Mouse (Mus musculus) midbrain, embryonic 12.5 days (tissue): ENCODE results near the gene Il2ra. TPM values are rescaled to one million over a fixed set of nuclear protein-coding genes. Genes with fewer than 3 reads are reported as not detected.

Experiments used
- ATAC-seq: fragments of 200-750 bp; cut with Nextera tagmentation; 2 replicates; pipeline ENCODE4 v1.8.0; 2017; ENCODE audit warnings: low read depth, moderate TSS enrichment, moderate library complexity; ENCODE audit not compliant: low FRiP score
- H3K27ac ChIP-seq: fragments of 300-500 bp; sonication (generic); replicated peaks from 2 replicates; pipeline ENCODE4 v1.5.1; 2016; ENCODE audit warnings: mild to moderate bottlenecking
- H3K27me3 ChIP-seq: fragments of 300-500 bp; sonication (generic); 2 replicates; pipeline ENCODE4 v1.6.1; 2016; ENCODE audit warnings: mild to moderate bottlenecking
- H3K36me3 ChIP-seq: fragments of 300-500 bp; sonication (generic); 2 replicates; pipeline ENCODE4 v1.6.1; 2016
- H3K4me1 ChIP-seq: fragments of 300-500 bp; sonication (generic); 2 replicates; pipeline ENCODE4 v1.6.1; 2016
- H3K4me2 ChIP-seq: fragments of 300-500 bp; sonication (generic); replicated peaks from 2 replicates; pipeline ENCODE4 v1.6.1; 2016; ENCODE audit warnings: mild to moderate bottlenecking, moderate library complexity
- H3K4me3 ChIP-seq: fragments of 300-500 bp; sonication (generic); 2 replicates; pipeline ENCODE4 v1.5.1; 2016; ENCODE audit warnings: mild to moderate bottlenecking
- H3K9ac ChIP-seq: fragments of 300-500 bp; sonication (generic); replicated peaks from 2 replicates; pipeline ENCODE4 v1.6.1; 2016; ENCODE audit warnings: mild to moderate bottlenecking, moderate library complexity
- H3K9me3 ChIP-seq: fragments of 300-500 bp; sonication (generic); 2 replicates; pipeline ENCODE4 v1.6.1; 2016; ENCODE audit warnings: mild to moderate bottlenecking
- WGBS: fragments of 180-500 bp; shearing (Covaris S2); methylation state at CpG from one replicate; pipeline ENCODE4 v1.1.7; 2016; 5-methylcytosine and 5-hydroxymethylcytosine counted together
- polyA plus RNA-seq: library from polyadenylated mRNA; unstranded; fragments of >200 nt; fragmentation: Nextera tagmentation; extraction: Ambion mirVana; gene quantifications from 2 replicates; pipeline ENCODE4 v1.2.1, GENCODE M21; 2016

Il2ra gene
- polyA plus RNA-seq, 1 experiment from 2014 or later = 0.04 TPM

- Histone ChIP-seq H3K36me3 (no peaks in the 10 kb centered on the region), H3K9me3 (no peaks in the 10 kb centered on the region), H3K27me3 (no peaks in the 10 kb centered on the region), H3K4me1 (no peaks in the 10 kb centered on the region), H3K4me3 (no peak overlapping the region), H3K4me2 (no peak overlapping the region), H3K27ac (no peak overlapping the region), H3K9ac (no peak overlapping the region)
- no peak for ATAC-seq
- WGBS = 88% methylated on average over 4 of the region's 4 CpGs
Observed at GRCm38 (mm10) chr2:11686512-11686911, 43.9 kb downstream of the Il2ra start.

DNA sequence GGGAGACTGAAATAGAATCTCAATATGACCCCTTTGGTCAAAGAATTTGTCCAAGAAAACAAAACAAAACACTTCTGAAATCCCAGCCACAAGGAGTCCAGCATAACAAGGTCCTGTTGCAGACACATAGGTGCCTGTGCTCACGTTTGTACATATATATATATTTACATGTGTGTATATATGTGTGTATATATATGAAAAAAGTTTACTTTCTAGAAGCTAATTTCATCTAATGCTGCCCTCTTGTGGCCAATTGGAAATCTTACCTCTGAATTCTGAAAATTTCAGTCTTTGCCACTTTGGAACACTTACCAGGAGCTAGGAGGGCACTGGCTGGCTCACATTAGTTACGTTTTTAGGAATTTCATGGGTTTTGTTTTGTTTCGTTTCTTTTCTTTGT is 44.8 kb downstream of the Il2ra start:
- Histone ChIP-seq H3K36me3 (no peaks in the 10 kb centered on the region), H3K27ac (no peak overlapping the region), H3K9ac (no peak overlapping the region), H3K4me1 (no peaks in the 10 kb centered on the region), H3K4me2 (no peak overlapping the region), H3K27me3 (no peaks in the 10 kb centered on the region), H3K9me3 (no peaks in the 10 kb centered on the region), H3K4me3 (no peak overlapping the region)
- WGBS = 19% methylated on average over 3 of the region's 3 CpGs
- ATAC-seq = no peak

GRCm38 (mm10) chr2:11690201-11690890 is 47.7 kb downstream of the Il2ra start:
- ATAC-seq = no peak
- H3K4me3 ChIP-seq = no peak overlapping the region
- no peaks in the 10 kb centered on the region for H3K4me1 ChIP-seq
- H3K27ac ChIP-seq = no peak overlapping the region
- no peak overlapping the region for H3K4me2 ChIP-seq
- no peak overlapping the region for H3K9ac ChIP-seq
- WGBS = 72% methylated on average over 8 of the region's 8 CpGs
- no peaks in the 10 kb centered on the region for H3K9me3 ChIP-seq
- no peaks in the 10 kb centered on the region for H3K27me3 ChIP-seq
- no peaks in the 10 kb centered on the region for H3K36me3 ChIP-seq

DNA sequence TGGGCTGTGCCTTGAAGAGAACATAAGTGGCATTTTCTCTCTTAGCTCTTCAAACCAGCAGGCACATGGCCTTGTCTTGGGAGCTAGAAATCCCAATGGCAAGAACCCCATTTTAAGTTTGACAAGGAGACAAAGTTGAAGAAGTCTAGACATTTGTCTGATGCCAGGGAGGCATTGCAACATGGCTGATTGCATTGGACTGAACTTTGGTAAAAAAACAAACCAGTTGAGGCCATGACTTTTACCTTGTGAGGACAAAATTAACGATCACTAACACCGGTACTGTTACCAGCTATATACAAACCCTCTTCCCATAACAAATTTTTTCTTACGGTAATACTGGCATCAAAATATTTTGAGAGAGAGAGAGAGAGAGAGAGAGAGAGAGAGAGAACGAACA is 50.7 kb downstream of the Il2ra start:
- Histone ChIP-seq H3K9ac (no peak overlapping the region), H3K9me3 (no peaks in the 10 kb centered on the region), H3K27me3 (no peaks in the 10 kb centered on the region), H3K4me1 (no peaks in the 10 kb centered on the region), H3K4me3 (no peak overlapping the region), H3K36me3 (no peaks in the 10 kb centered on the region), H3K27ac (no peak overlapping the region), H3K4me2 (no peak overlapping the region)
- 94% methylated on average over 4 of the region's 4 CpGs for WGBS
- no peak for ATAC-seq

- no peak for ATAC-seq
- Histone ChIP-seq H3K27me3 (no peaks in the 10 kb centered on the region), H3K4me2 (no peak overlapping the region), H3K27ac (no peak overlapping the region), H3K9me3 (no peaks in the 10 kb centered on the region), H3K4me3 (no peak overlapping the region), H3K36me3 (no peaks in the 10 kb centered on the region), H3K4me1 (no peaks in the 10 kb centered on the region), H3K9ac (no peak overlapping the region)
- 80% methylated on average over 2 of the region's 2 CpGs for WGBS
Observed at GRCm38 (mm10) chr2:11694104-11694503, 51.5 kb downstream of the Il2ra start.

DNA sequence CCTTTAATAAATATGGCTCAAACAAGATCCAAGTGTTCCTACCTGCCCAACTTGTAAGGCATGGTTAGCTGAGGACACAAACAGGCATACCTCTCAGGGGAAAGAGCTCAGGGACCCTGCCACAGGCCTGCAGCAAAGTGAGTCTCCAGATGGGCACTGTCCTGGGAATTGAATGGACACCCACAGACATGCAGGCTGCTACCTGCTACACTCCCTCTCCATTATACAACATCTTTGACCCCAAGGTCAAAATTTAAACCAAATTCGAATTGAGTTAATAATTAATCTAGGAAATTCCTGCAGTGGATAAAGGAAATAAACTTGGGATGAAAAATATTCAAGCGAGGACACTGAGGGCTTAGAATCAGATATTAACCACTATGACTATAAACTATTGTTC is 53.3 kb downstream of the Il2ra start:
- no peaks in the 10 kb centered on the region for H3K4me1 ChIP-seq
- no peaks in the 10 kb centered on the region for H3K36me3 ChIP-seq
- no peak overlapping the region for H3K4me3 ChIP-seq
- WGBS = 63% methylated on average over 2 of the region's 2 CpGs
- no peak for ATAC-seq
- H3K9me3 ChIP-seq = no peaks in the 10 kb centered on the region
- no peak overlapping the region for H3K27ac ChIP-seq
- H3K27me3 ChIP-seq = no peaks in the 10 kb centered on the region
- no peak overlapping the region for H3K9ac ChIP-seq
- no peak overlapping the region for H3K4me2 ChIP-seq

DNA sequence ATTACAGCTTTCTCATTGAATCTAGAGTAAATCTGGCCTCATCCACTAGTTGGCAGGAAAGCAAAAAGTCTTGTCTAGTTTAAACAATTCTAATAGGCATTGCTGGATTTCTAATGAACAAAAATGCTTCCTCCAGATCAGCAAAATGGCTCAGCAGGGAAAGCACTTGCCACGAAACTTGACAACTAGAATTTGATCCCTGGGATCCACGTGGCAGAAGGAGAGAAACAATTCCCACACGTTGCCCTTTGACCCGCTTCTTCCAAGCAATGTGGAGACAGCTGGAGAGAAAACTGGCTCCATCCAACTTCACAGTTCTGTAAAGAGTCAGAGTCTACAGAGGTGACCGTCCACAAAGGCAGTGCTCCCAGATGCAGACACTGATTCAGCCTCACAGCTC is 56.4 kb downstream of the Il2ra start:
- 60% methylated on average over 5 of the region's 5 CpGs for WGBS
- no peak for ATAC-seq
- Histone ChIP-seq H3K9me3 (no peaks in the 10 kb centered on the region), H3K9ac (no peak overlapping the region), H3K4me1 (no peaks in the 10 kb centered on the region), H3K27me3 (0 out of 2 replicates have a peak, but pooled peaks cover 4% of the 10 kb centered on the region), H3K27ac (no peak overlapping the region), H3K36me3 (no peaks in the 10 kb centered on the region), H3K4me2 (no peak overlapping the region), H3K4me3 (no peak overlapping the region)

- H3K27me3 ChIP-seq = peaks cover 8% of the 10 kb centered on the region; the same call in 1 of the 2 replicates
- H3K9me3 ChIP-seq = no peaks in the 10 kb centered on the region
- H3K27ac ChIP-seq = no peak overlapping the region
- WGBS = 86% methylated on average over 2 of the region's 2 CpGs
- H3K4me1 ChIP-seq = 0 out of 2 replicates have a peak, but pooled peaks cover under 1% of the 10 kb centered on the region
- no peak for ATAC-seq
- no peak overlapping the region for H3K4me2 ChIP-seq
- no peak overlapping the region for H3K4me3 ChIP-seq
- no peak overlapping the region for H3K9ac ChIP-seq
- no peaks in the 10 kb centered on the region for H3K36me3 ChIP-seq
Observed at GRCm38 (mm10) chr2:11699905-11700304, 57.3 kb downstream of the Il2ra start.

- H3K27me3 ChIP-seq = peaks cover 37% of the 10 kb centered on the region
- peak; percentile 77 for ATAC-seq
- H3K4me3 ChIP-seq = peak within 1 kb of the TSS; percentile 58
- no peaks in the 10 kb centered on the region for H3K36me3 ChIP-seq
- WGBS = under 1% methylated on average over 37 of the region's 37 CpGs
- H3K9me3 ChIP-seq = no peaks in the 10 kb centered on the region
- H3K27ac ChIP-seq = no peak within 1 kb of the TSS
- H3K9ac ChIP-seq = peak within 1 kb of the TSS; percentile 63
- peaks cover 15% of the 10 kb centered on the region for H3K4me1 ChIP-seq
- peak within 1 kb of the TSS; percentile 96 for H3K4me2 ChIP-seq
Observed at GRCm38 (mm10) chr2:11705201-11706025, 62.8 kb downstream of the Il2ra start, which contains the start of gene Il15ra. Il15ra (plus strand) TSS chr2:11705290.

GRCm38 (mm10) chr2:11706030-11706745 is 63.6 kb downstream of the Il2ra start:
- Histone ChIP-seq H3K36me3 (no peaks in the 10 kb centered on the region), H3K9ac (peak overlapping the region; percentile 63), H3K9me3 (no peaks in the 10 kb centered on the region), H3K4me3 (peak overlapping the region; percentile 58), H3K27ac (no peak overlapping the region), H3K4me2 (peak overlapping the region; percentile 96), H3K27me3 (peaks cover 37% of the 10 kb centered on the region), H3K4me1 (peaks cover 15% of the 10 kb centered on the region)
- 3% methylated on average over 28 of the region's 28 CpGs for WGBS
- ATAC-seq = peak; percentile 61; the same call in 1 of the 2 replicates

GRCm38 (mm10) chr2:11706746-11707065 is 64.1 kb downstream of the Il2ra start:
- Histone ChIP-seq H3K4me2 (peak overlapping the region; percentile 96), H3K9ac (no peak overlapping the region), H3K36me3 (no peaks in the 10 kb centered on the region), H3K4me1 (peaks cover 15% of the 10 kb centered on the region), H3K9me3 (no peaks in the 10 kb centered on the region), H3K27me3 (peaks cover 37% of the 10 kb centered on the region), H3K27ac (no peak overlapping the region), H3K4me3 (no peak overlapping the region; the same call in 1 of the 2 replicates)
- WGBS = 33% methylated on average over 6 of the region's 6 CpGs
- no peak for ATAC-seq

DNA sequence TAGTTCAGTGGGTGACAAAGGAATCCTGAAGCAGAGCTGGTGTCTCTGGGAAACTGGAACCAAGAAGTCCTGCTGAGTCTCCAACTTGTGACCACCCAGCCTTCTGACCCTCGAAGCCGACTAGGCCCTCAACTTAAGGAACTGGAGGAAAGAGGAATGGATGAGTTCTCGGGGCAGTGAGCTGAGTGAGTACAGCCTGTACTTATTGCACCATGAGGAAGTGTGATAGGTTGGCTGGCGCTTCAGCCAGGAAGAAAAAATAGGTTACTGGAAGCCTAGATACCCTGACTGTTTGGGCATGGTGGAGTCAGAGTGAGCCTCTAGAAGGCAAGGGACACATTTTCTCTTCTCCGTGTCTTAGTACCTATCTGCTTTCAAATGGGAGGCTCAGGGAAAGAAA is 65.9 kb downstream of the Il2ra start:
- H3K27me3 ChIP-seq = peaks cover 37% of the 10 kb centered on the region
- H3K9ac ChIP-seq = no peak overlapping the region
- no peaks in the 10 kb centered on the region for H3K36me3 ChIP-seq
- peaks cover 15% of the 10 kb centered on the region for H3K4me1 ChIP-seq
- H3K4me3 ChIP-seq = no peak overlapping the region
- no peak for ATAC-seq
- H3K9me3 ChIP-seq = no peaks in the 10 kb centered on the region
- no peak overlapping the region for H3K27ac ChIP-seq
- 83% methylated on average over 5 of the region's 5 CpGs for WGBS
- no peak overlapping the region for H3K4me2 ChIP-seq
